Mouse (Mus musculus) hindbrain, embryonic 16.5 days (tissue): Measurements from ENCODE around the gene Bco2. TPM values are rescaled to one million over a fixed set of nuclear protein-coding genes. Genes with fewer than 3 reads are reported as not detected.

ENCODE experiments used
- ATAC-seq: fragments of 200-750 bp; cut with Nextera tagmentation; 2 replicates; pipeline ENCODE4 v1.8.0; 2017; ENCODE audit warnings: moderate TSS enrichment, moderate library complexity
- H3K27ac ChIP-seq: fragments of 300-500 bp; sonication (generic); 2 replicates; pipeline ENCODE4 v1.5.1; 2014; ENCODE audit warnings: low read depth, mild to moderate bottlenecking, control low read depth, low read length, moderate library complexity
- H3K27me3 ChIP-seq: fragments of 300-500 bp; sonication (generic); replicated peaks from 2 replicates; pipeline ENCODE4 v1.6.1; 2014; ENCODE audit warnings: low read length; ENCODE audit not compliant: control insufficient read depth, insufficient read depth
- H3K36me3 ChIP-seq: fragments of 300-500 bp; sonication (generic); 2 replicates; pipeline ENCODE4 v1.6.1; 2014; ENCODE audit warnings: mild to moderate bottlenecking, low read length, moderate library complexity, mixed read lengths; ENCODE audit not compliant: control insufficient read depth, insufficient read depth
- H3K4me1 ChIP-seq: fragments of 300-500 bp; sonication (generic); 2 replicates; pipeline ENCODE4 v1.6.1; 2014; ENCODE audit warnings: low read depth, low read length; ENCODE audit not compliant: control insufficient read depth, insufficient read depth
- H3K4me2 ChIP-seq: fragments of 300-500 bp; sonication (generic); 2 replicates; pipeline ENCODE4 v1.6.1; 2014; ENCODE audit warnings: mild to moderate bottlenecking, low read length, control low read depth, moderate library complexity
- H3K4me3 ChIP-seq: fragments of 300-500 bp; sonication (generic); 2 replicates; pipeline ENCODE4 v1.5.1; 2014; ENCODE audit warnings: mild to moderate bottlenecking, low read length, control low read depth, moderate library complexity
- H3K9ac ChIP-seq: fragments of 300-500 bp; sonication (generic); 2 replicates; pipeline ENCODE4 v1.6.1; 2014; ENCODE audit warnings: low read depth, mild to moderate bottlenecking, control low read depth, low read length, moderate library complexity
- H3K9me3 ChIP-seq: fragments of 300-500 bp; sonication (generic); 2 replicates; pipeline ENCODE4 v1.6.1; 2014; ENCODE audit warnings: mild to moderate bottlenecking, low read length, moderate library complexity; ENCODE audit not compliant: control insufficient read depth
- WGBS: fragments of 180-500 bp; shearing (Covaris S2); extraction: QIAGEN DNeasy Blood & Tissue Kit; methylation state at CpG from one replicate; pipeline ENCODE4 v1.1.7; 2014; 5-methylcytosine and 5-hydroxymethylcytosine counted together
- polyA plus RNA-seq: library from polyadenylated mRNA; unstranded; fragments of >200 nt; fragmentation: Nextera tagmentation; extraction: Ambion mirVana; gene quantifications from 2 replicates; pipeline ENCODE4 v1.2.1, GENCODE M21; 2015

Bco2 gene
- polyA plus RNA-seq, 1 experiment from 2014 or later: 0.64 TPM

DNA sequence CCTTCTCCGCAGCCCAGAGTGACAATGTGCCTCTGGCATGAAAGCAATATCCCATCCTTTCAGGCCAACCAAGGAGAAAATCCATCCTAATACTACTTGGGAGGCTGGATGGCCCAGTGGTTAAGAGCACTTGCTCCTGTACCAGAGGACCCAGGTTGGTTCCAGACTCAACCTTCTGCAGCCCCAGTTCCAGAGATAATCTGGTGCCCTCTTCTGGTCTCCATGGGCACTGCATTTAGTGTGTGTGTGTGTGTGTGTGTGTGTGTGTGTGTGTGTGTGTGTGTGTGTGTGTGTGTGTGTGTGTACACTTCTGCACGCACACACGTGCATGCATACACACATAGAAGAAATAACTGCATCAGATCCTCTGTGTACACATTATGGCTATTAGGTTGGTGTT, 38.6 kb upstream of the Bco2 start:
- Histone ChIP-seq H3K27me3 (no peaks in the 10 kb centered on the region), H3K36me3 (peaks cover 21% of the 10 kb centered on the region), H3K9ac (no peak overlapping the region), H3K4me3 (no peak overlapping the region), H3K4me1 (no peaks in the 10 kb centered on the region), H3K9me3 (no peaks in the 10 kb centered on the region), H3K27ac (no peak overlapping the region), H3K4me2 (no peak overlapping the region)
- WGBS: 91% methylated on average over 3 of the region's 3 CpGs
- ATAC-seq: no peak

DNA sequence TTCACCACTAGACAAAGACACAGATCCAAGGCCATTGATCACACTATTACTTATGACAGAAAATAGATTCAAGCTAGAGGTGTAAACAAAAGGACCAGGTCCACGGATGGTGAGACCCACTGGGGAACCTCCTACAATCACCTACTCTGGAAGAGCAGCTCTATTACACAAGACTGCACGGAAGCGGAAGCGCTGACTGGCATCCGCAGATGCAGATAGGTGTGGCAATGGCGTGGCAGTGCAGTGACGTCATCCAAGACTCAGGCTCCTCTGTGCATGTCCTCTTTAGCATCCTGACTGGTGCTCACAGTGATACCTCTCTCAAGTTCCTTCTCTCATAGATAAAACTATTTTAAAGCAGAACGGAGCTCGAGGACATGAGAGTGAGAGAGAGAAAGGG, 38.0 kb upstream of the Bco2 start:
- H3K27me3 ChIP-seq: no peaks in the 10 kb centered on the region
- no peak overlapping the region for H3K9ac ChIP-seq
- no peak for ATAC-seq
- H3K9me3 ChIP-seq: no peaks in the 10 kb centered on the region
- H3K27ac ChIP-seq: no peak overlapping the region
- no peaks in the 10 kb centered on the region for H3K4me1 ChIP-seq
- H3K4me2 ChIP-seq: no peak overlapping the region
- H3K4me3 ChIP-seq: no peak overlapping the region
- 88% methylated on average over 9 of the region's 9 CpGs for WGBS
- peaks cover 16% of the 10 kb centered on the region for H3K36me3 ChIP-seq

DNA sequence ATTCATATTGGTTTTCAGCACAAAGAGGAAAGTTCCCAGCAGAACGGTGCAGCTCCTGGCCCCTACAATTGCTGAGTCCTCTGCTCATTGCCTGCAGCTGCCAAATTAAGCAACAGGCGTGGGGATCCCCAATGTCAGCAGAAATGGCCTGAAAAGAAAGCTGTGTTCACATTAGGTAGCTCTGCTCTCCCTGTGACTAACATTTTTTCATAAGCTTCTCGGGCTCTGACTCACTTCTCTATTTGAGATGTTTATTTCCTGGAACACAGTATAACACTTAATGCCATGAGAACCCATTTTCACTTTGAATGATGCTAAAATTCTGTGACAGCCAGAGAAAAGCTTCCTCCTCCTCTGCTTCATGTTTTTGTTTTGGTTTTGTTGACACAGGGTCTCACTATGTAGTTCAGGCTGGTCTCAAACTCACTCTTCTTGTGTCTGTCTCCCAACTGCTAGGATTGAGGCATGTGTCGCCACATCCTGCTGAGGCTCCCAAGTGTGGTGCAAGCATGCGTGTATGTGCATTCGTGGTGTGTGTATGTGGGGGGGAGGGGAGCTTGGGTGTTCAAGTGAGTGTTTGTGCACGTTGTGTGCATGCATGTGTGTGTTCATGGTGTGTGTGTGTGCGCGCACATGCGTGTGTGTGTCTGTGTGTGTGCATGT, 36.0 kb upstream of the Bco2 start:
- H3K4me2 ChIP-seq: no peak overlapping the region
- 82% methylated on average over 10 of the region's 10 CpGs for WGBS
- no peak overlapping the region for H3K27ac ChIP-seq
- no peak overlapping the region for H3K4me3 ChIP-seq
- no peak overlapping the region for H3K9ac ChIP-seq
- H3K27me3 ChIP-seq: no peaks in the 10 kb centered on the region
- ATAC-seq: no peak
- H3K4me1 ChIP-seq: no peaks in the 10 kb centered on the region
- H3K36me3 ChIP-seq: no peaks in the 10 kb centered on the region; the same call in none of the 2 replicates
- H3K9me3 ChIP-seq: no peaks in the 10 kb centered on the region

DNA sequence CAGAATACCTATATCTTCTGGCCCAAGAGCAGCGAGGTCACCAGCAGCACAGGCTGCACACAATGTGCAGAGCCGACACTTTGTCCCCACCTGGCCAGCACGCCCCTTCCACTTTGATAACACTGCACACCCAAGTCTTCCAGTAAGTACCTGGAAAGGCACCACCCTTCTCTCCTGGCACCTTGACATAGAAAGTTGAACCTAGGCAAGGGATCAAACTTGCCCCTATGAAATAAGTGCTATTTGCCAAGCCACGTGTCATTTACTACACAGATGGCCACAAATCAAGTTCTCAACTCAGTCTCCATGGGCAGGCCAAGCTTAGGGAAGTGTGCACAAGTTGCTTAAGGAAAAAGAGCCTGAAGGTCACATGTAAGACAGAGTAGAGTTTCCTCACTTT, 32.0 kb upstream of the Bco2 start:
- no peak overlapping the region for H3K4me2 ChIP-seq
- ATAC-seq: no peak
- no peak overlapping the region for H3K27ac ChIP-seq
- no peak overlapping the region for H3K4me3 ChIP-seq
- no peaks in the 10 kb centered on the region for H3K36me3 ChIP-seq
- no peaks in the 10 kb centered on the region for H3K27me3 ChIP-seq
- 81% methylated on average over 4 of the region's 4 CpGs for WGBS
- H3K9me3 ChIP-seq: no peaks in the 10 kb centered on the region
- H3K4me1 ChIP-seq: no peaks in the 10 kb centered on the region
- H3K9ac ChIP-seq: no peak overlapping the region

DNA sequence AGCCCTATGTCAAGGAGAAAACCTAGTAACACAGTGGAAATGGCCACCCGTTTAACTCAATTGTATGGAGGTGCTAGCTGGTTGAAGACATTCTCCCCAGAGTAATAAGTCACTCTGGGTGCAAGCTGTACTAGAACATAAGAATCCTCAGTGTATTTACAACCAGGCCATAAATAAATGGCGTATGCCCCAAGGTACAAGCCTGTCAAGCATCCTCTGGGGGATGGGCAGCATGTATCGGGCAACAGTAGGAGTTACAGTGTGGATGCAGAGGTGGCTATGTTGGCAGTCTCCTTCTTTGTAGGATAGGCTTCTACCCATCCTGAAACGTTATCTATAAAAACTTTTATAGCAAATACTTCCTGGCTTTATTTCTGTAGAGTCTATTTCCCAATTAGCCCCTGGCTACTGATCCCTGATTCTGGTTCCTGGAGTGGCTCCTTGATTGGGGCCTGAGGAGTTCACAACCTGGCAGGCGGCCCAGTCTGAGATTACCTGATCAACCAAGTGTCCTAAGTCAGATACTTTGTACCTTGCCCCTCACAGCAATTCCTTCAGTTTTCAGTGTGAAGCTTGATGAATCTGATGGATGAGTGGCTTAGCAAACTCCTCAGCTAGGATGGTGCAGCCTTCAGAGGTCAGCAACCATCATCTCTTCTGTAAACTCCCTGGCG, 30.3 kb upstream of the Bco2 start:
- no peak overlapping the region for H3K4me3 ChIP-seq
- no peaks in the 10 kb centered on the region for H3K36me3 ChIP-seq
- ATAC-seq: no peak
- H3K9ac ChIP-seq: no peak overlapping the region
- no peak overlapping the region for H3K4me2 ChIP-seq
- no peaks in the 10 kb centered on the region for H3K27me3 ChIP-seq
- WGBS: 85% methylated on average over 6 of the region's 6 CpGs
- H3K4me1 ChIP-seq: no peaks in the 10 kb centered on the region
- no peak overlapping the region for H3K27ac ChIP-seq
- H3K9me3 ChIP-seq: no peaks in the 10 kb centered on the region

DNA sequence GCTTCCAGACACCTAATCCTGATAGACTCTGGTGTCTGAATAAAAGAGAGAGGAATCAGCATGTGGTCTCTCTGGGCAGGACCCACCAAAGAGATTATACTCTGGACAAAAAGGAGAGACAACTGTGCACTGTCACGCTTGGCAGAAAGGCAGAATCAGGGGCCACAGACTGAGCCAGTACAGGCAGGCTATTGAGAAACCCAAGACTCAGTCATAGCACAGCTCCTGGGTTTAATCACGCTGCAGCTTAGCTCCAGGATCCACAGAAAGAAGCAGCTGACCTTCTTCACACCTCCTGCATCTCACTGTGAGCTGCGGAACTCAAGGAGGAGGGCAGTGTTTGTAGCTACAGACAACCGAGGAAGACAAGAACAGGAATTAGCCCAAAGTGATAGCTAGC, 25.4 kb upstream of the Bco2 start:
- no peak overlapping the region for H3K9ac ChIP-seq
- no peaks in the 10 kb centered on the region for H3K36me3 ChIP-seq
- no peak overlapping the region for H3K4me3 ChIP-seq
- no peak overlapping the region for H3K27ac ChIP-seq
- 37% methylated on average over 4 of the region's 4 CpGs for WGBS
- H3K4me2 ChIP-seq: no peak overlapping the region
- H3K4me1 ChIP-seq: no peaks in the 10 kb centered on the region
- no peak for ATAC-seq
- H3K9me3 ChIP-seq: no peaks in the 10 kb centered on the region
- H3K27me3 ChIP-seq: no peaks in the 10 kb centered on the region

DNA sequence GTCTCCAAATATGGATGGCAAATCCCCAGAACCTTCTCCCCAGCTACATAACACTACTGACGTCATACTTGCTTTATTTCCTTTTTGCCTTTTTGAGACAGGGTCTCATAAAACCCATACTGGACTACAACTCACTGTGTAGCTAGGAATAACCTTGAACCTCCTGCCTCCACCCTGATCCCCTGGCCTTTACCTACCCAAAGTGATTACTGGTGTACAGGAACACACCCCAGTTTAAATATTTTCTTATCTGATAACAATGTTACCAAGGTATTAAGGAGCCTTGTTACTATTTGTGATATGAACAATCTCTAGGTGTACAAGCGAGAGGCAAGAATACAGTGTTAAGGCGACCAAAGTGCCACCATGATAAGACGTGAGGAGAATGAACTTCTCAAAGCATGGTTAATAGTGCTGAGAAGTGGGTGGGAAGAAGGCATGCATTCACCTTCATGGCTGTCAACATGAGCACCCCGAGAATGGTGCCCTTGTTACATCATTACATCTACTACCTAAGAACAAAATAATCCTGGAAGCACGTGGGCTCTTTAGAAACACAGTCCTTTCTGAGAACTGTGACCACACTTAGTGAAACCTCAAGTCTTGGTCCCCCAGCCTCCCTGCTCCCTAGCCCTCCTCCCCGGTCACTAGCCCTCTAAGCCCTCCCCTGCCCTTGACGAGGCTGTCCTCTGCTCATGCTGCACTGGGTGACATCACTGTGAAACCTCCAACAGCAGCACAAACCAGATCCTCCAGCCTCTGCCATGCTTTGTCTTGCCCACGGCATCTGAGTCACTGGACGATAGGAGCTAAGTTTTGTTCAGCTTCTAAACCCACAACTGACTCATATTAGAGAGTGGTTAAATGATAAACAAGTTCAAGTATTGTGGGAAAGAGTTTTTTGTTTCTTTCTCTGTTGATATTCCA, 14.9 kb upstream of the Bco2 start:
- H3K4me2 ChIP-seq: no peak overlapping the region
- no peaks in the 10 kb centered on the region for H3K36me3 ChIP-seq
- no peak overlapping the region for H3K27ac ChIP-seq
- ATAC-seq: no peak
- no peak overlapping the region for H3K9ac ChIP-seq
- H3K27me3 ChIP-seq: no peaks in the 10 kb centered on the region
- H3K4me3 ChIP-seq: no peak overlapping the region
- WGBS: 83% methylated on average over 10 of the region's 10 CpGs
- H3K9me3 ChIP-seq: no peaks in the 10 kb centered on the region
- H3K4me1 ChIP-seq: no peaks in the 10 kb centered on the region

DNA sequence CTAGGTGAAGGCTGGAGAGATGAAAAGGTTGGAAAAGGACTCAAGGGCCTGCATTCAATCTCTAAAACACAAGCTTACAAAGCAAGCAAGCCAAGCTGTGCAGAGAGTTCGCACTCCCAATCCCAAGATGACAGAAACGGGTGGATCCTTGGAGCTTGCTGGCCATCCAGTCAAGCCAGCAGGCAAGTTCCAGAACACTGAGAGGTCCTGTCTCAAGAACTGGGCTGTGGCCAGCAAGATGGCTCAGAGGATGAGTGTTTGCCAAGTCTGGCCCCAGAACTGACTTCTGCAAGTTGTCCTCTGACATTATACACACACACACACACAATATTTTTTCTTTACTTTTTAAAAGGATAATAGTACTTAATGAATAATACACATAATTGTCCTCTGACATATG, 12.9 kb upstream of the Bco2 start:
- no peak overlapping the region for H3K4me2 ChIP-seq
- no peak overlapping the region for H3K27ac ChIP-seq
- no peaks in the 10 kb centered on the region for H3K9me3 ChIP-seq
- no peaks in the 10 kb centered on the region for H3K4me1 ChIP-seq
- no peaks in the 10 kb centered on the region for H3K36me3 ChIP-seq
- no peak overlapping the region for H3K4me3 ChIP-seq
- 89% methylated on average over 2 of the region's 2 CpGs for WGBS
- ATAC-seq: no peak
- H3K27me3 ChIP-seq: no peaks in the 10 kb centered on the region
- H3K9ac ChIP-seq: no peak overlapping the region

DNA sequence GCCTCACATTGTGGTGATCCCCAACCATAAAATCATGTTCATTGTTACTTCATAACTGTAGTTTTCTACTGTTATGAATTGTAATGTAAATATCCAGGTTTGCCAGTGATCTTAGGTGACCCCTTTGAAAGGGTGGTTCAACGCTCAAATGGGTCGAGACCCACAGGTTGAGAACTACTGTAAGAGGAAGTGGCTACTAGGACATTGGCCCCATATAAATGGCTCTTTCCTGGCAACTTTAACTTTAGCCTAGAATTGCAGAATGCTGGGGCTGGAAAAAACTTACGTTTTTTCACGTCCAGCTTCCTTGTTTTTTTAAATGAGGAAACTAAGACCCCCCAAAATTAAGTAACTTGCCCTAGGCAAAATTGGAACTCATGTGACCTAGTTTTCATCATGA, 12.4 kb upstream of the Bco2 start:
- H3K9me3 ChIP-seq: no peaks in the 10 kb centered on the region
- H3K36me3 ChIP-seq: no peaks in the 10 kb centered on the region
- 92% methylated on average over 4 of the region's 4 CpGs for WGBS
- no peak for ATAC-seq
- H3K4me1 ChIP-seq: no peaks in the 10 kb centered on the region
- H3K9ac ChIP-seq: no peak overlapping the region
- H3K4me2 ChIP-seq: no peak overlapping the region
- H3K27ac ChIP-seq: no peak overlapping the region
- H3K4me3 ChIP-seq: no peak overlapping the region
- H3K27me3 ChIP-seq: no peaks in the 10 kb centered on the region
